Mouse (Mus musculus) embryonic facial prominence, embryonic 14.5 days (tissue): Measurements from ENCODE around the gene AI593442. TPM values are rescaled to one million over a fixed set of nuclear protein-coding genes. Genes with fewer than 3 reads are reported as not detected.

Source experiments
- ATAC-seq: fragments of 200-750 bp; cut with Nextera tagmentation; 2 replicates; pipeline ENCODE4 v1.8.0; 2017; ENCODE audit warnings: low read depth, moderate number of reproducible peaks, moderate TSS enrichment
- DNase-seq: peaks from one replicate; pipeline ENCODE4 v3.0.0-alpha.2; 2015; ENCODE audit warnings: low spot score
- H3K27ac ChIP-seq: fragments of 300-500 bp; sonication (generic); replicated peaks from 2 replicates; pipeline ENCODE4 v1.5.1; 2014; ENCODE audit warnings: low read depth, mild to moderate bottlenecking, low read length, moderate library complexity
- H3K27me3 ChIP-seq: fragments of 300-500 bp; sonication (generic); replicated peaks from 2 replicates; pipeline ENCODE4 v1.6.1; 2014; ENCODE audit warnings: low read length; ENCODE audit not compliant: control insufficient read depth, insufficient read depth
- H3K36me3 ChIP-seq: fragments of 300-500 bp; sonication (generic); 2 replicates; pipeline ENCODE4 v1.6.1; 2014; ENCODE audit warnings: low read length, mixed read lengths; ENCODE audit not compliant: control insufficient read depth, insufficient read depth
- H3K4me1 ChIP-seq: fragments of 300-500 bp; sonication (generic); 2 replicates; pipeline ENCODE4 v1.6.1; 2014; ENCODE audit warnings: antibody characterized with exemption, low read length; ENCODE audit not compliant: control insufficient read depth, insufficient read depth
- H3K4me2 ChIP-seq: fragments of 300-500 bp; sonication (generic); 2 replicates; pipeline ENCODE4 v1.6.1; 2014; ENCODE audit warnings: low read depth, mild to moderate bottlenecking, low read length, moderate library complexity, mixed read lengths
- H3K4me3 ChIP-seq: fragments of 300-500 bp; sonication (generic); 2 replicates; pipeline ENCODE4 v1.5.1; 2014; ENCODE audit warnings: low read depth, mild to moderate bottlenecking, low read length
- H3K9ac ChIP-seq: fragments of 300-500 bp; sonication (generic); 2 replicates; pipeline ENCODE4 v1.6.1; 2014; ENCODE audit warnings: low read depth, mild to moderate bottlenecking, low read length, moderate library complexity, mixed read lengths
- H3K9me3 ChIP-seq: fragments of 300-500 bp; sonication (generic); 2 replicates; pipeline ENCODE4 v1.6.1; 2016; ENCODE audit warnings: low read length; ENCODE audit not compliant: control insufficient read depth
- WGBS: fragments of 180-500 bp; shearing (Covaris S2); extraction: QIAGEN DNeasy Blood & Tissue Kit; methylation state at CpG from one replicate; pipeline ENCODE4 v1.1.7; 2014; 5-methylcytosine and 5-hydroxymethylcytosine counted together
- polyA plus RNA-seq: library from polyadenylated mRNA; unstranded; fragments of >200 nt; fragmentation: Nextera tagmentation; extraction: Ambion mirVana; gene quantifications from 2 replicates; pipeline ENCODE4 v1.2.1, GENCODE M21; 2014

AI593442 gene
- polyA plus RNA-seq, 1 experiment from 2014 or later: 4.5 TPM

DNA sequence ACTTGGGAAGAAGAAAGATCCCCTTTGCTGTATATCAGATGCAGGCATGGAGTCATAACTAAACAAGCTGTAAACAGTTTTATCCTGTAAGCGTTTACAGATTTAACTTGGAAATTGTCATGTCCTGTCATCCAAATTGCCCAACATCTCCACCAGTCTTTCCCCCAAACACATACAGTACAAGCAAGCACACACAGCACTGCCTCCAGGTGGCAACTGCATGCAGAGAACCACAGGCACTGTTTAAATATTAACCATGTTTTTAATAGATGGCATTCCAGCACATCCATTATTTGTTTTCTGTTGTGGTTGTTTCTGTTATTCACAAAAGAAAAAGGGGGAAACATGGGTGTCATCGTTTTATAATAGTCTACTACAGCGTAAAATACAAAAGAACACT lies 3.6 kb downstream of the AI593442 start:
- 62% methylated on average over 3 of the region's 3 CpGs for WGBS
- Histone ChIP-seq H3K4me1 (0 out of 2 replicates have a peak, but pooled peaks cover 8% of the 10 kb centered on the region), H3K9me3 (no peaks in the 10 kb centered on the region), H3K9ac (no peak overlapping the region), H3K27ac (no peak overlapping the region), H3K27me3 (peaks cover 56% of the 10 kb centered on the region), H3K4me2 (no peak overlapping the region), H3K4me3 (no peak overlapping the region), H3K36me3 (no peaks in the 10 kb centered on the region)
- no peak for ATAC-seq
- DNase-seq: no peak

DNA sequence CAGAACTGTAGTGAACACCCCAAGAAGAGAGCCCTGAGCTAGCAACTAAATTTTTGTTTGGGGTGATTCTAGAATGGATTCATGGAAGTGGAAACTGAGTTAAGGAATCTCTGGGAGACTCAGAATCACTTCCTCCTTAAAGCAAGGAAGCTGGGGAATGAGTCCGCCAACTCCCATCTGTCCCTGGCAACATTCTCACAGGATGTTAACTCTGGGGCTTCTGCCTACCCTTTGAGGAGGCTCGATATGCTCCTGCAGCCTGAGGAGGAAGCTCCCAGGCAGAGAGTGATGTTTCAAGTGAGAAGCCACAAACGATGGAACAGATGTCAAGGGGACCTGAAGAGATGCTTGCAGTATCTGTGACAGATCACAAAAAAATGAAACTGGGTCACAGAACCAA lies 18.2 kb downstream of the AI593442 start:
- no peak overlapping the region for H3K27ac ChIP-seq
- 81% methylated on average over 3 of the region's 3 CpGs for WGBS
- ATAC-seq: no peak

DNA sequence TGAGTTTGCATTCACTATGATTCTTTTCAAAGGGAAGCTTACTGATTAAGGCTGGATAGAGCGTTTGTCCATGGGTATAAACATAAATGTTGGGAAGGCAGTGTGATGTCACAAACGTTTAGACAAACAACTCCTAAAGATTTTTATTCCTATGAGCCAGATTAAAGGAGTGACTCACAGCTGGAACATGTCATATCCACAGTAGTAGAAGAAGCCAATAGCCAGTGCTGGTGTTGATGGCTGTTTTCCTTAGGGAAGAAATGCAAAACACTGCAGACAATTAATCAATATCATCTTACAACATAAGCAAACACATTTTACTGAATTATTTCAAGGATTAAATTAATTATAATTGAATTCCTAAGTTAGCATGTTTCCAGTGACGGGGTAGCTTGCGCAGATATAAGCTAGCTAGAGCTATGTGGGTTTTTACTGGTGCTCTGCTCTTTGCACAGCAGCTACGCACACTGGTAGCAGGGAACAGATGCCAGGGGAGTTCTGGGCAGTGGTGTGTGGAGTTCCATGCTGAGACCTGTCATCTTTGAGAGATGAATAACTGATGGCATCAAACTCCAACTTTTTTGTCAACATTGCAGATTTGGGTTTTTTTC lies 29.1 kb downstream of the AI593442 start:
- Histone ChIP-seq H3K4me1 (no peaks in the 10 kb centered on the region), H3K27ac (no peak overlapping the region), H3K36me3 (no peaks in the 10 kb centered on the region), H3K27me3 (no peaks in the 10 kb centered on the region), H3K9ac (no peak overlapping the region), H3K4me3 (no peak overlapping the region), H3K9me3 (no peaks in the 10 kb centered on the region), H3K4me2 (no peak overlapping the region)
- WGBS: 68% methylated on average over 5 of the region's 5 CpGs
- DNase-seq: no peak
- no peak for ATAC-seq

More for the DNA sequence above, 18.2 kb downstream of the AI593442 start:
- Histone ChIP-seq H3K4me3 (no peak overlapping the region), H3K4me2 (no peak overlapping the region), H3K9ac (no peak overlapping the region), H3K27me3 (no peaks in the 10 kb centered on the region), H3K9me3 (no peaks in the 10 kb centered on the region), H3K4me1 (no peaks in the 10 kb centered on the region), H3K36me3 (no peaks in the 10 kb centered on the region)
- no peak for DNase-seq

DNA sequence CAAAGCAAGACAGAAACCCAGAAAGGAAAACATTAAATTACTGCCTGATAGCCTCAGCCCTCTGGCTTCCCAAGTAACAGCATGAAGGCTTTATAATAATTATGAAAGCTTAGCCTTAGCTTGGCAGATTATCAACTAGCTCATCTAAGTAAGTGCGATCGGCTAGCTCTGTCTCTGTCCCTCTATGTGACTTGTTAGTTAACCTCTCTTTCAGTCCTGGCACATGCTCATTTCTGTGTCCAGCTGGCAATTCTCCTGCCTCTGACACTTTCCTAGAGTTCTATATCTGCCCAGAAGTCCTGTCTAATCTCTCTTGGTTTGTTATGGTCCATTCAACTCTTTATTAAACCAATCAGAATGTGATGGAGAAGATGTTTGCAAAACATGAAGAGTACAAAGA lies 34.3 kb downstream of the AI593442 start:
- Histone ChIP-seq H3K4me2 (no peak overlapping the region), H3K27me3 (no peaks in the 10 kb centered on the region), H3K9me3 (no peaks in the 10 kb centered on the region), H3K36me3 (no peaks in the 10 kb centered on the region), H3K9ac (no peak overlapping the region), H3K4me1 (no peaks in the 10 kb centered on the region), H3K27ac (no peak overlapping the region), H3K4me3 (no peak overlapping the region)
- WGBS: 74% methylated on average over 2 of the region's 2 CpGs
- ATAC-seq: no peak
- no peak for DNase-seq

DNA sequence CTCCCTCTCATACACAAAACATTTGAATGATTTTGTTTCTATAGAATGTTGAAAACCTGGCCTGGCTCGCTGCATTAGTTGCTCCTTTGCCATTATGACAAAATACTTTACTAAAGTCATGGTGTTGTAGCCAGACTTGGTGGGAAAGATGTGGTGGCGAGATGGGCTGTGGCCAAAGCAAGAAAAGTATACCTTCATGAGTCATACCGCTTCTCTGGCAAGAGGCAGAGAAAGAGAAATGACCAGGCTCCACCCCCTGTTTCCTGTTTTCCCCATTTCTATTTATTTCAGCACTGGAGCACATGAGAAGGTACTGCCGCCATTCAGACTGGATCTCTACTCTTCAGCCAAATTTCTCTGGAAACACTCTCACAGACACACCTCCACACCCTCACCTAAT lies 35.0 kb downstream of the AI593442 start:
- 60% methylated on average over 4 of the region's 4 CpGs for WGBS
- Histone ChIP-seq H3K4me3 (no peak overlapping the region), H3K9me3 (no peaks in the 10 kb centered on the region), H3K36me3 (no peaks in the 10 kb centered on the region), H3K27ac (no peak overlapping the region), H3K27me3 (no peaks in the 10 kb centered on the region), H3K4me1 (no peaks in the 10 kb centered on the region), H3K9ac (no peak overlapping the region), H3K4me2 (no peak overlapping the region)
- DNase-seq: no peak
- no peak for ATAC-seq

DNA sequence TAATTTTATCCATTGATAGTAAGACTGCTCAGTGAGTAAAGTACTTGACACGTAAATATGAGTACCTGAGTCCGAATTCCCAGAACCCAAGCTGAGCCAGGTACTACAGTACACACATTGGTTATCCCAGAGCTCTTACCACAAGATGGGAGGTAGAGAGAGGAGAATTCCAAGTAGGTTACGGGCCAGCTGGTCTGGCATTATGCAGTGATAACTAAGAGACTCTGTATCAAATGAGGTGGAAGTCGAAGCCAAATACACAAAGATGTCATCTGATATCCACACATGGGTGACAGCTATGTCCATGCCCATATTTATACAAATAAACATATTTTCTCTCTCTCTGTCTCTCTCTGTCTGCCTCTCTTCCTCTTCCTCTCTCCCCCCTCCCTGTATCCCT lies 35.4 kb downstream of the AI593442 start:
- H3K4me2 ChIP-seq: no peak overlapping the region
- ATAC-seq (no peak), DNase-seq (no peak)
- H3K36me3 ChIP-seq: no peaks in the 10 kb centered on the region
- H3K9me3 ChIP-seq: no peaks in the 10 kb centered on the region
- no peak overlapping the region for H3K4me3 ChIP-seq
- no peaks in the 10 kb centered on the region for H3K27me3 ChIP-seq
- H3K9ac ChIP-seq: no peak overlapping the region
- no peak overlapping the region for H3K27ac ChIP-seq
- 78% methylated on average over 4 of the region's 4 CpGs for WGBS
- no peaks in the 10 kb centered on the region for H3K4me1 ChIP-seq

DNA sequence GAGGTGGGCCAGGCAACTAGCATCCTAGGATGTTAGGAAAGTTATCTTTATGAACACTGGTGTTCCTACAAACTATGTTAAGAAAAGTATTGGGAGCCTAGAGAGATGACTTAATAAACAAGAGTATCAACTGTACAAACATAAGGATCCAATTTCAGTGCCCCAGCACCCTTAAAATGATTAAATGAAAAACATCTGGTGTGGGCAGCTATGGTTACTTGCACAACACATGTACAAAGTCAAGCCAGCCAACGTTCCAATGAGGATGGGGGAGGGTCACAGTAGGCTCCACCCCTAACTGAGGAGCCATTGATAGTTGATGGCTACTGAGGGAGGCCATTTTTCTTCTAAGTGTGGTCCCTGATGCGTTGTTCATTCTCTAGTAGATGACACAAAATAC lies 43.6 kb downstream of the AI593442 start:
- 62% methylated on average over 2 of the region's 2 CpGs for WGBS
- Histone ChIP-seq H3K27me3 (no peaks in the 10 kb centered on the region), H3K9ac (no peak overlapping the region), H3K9me3 (no peaks in the 10 kb centered on the region), H3K27ac (no peak overlapping the region), H3K4me1 (no peaks in the 10 kb centered on the region), H3K4me2 (no peak overlapping the region), H3K4me3 (no peak overlapping the region), H3K36me3 (no peaks in the 10 kb centered on the region)
- DNase-seq (peak; percentile 34), ATAC-seq (no peak)

DNA sequence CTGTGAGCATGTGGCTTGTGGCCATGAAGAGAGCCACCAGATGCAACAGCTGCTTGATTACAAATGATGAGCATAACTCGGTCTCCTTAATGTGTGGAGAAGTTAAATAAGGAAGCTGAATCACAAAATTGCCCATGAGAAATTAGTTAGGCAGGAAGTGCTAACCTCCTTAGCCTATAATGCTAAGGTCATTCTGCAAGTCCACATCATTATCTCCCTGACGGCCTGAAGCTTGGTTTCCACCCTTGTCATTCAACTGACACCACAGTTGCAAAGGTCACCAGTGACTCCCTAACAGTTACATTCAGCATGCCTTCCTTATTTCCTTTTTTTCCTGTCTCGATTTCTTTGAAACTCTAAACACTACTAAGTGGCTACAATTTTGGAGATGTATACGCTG lies 55.7 kb downstream of the AI593442 start:
- 37% methylated on average over 4 of the region's 4 CpGs for WGBS
- no peak overlapping the region for H3K4me2 ChIP-seq
- no peak for DNase-seq
- H3K36me3 ChIP-seq: no peaks in the 10 kb centered on the region
- no peaks in the 10 kb centered on the region for H3K27me3 ChIP-seq
- no peaks in the 10 kb centered on the region for H3K4me1 ChIP-seq
- H3K9me3 ChIP-seq: no peaks in the 10 kb centered on the region
- no peak overlapping the region for H3K27ac ChIP-seq
- no peak overlapping the region for H3K9ac ChIP-seq
- no peak overlapping the region for H3K4me3 ChIP-seq
- ATAC-seq: no peak
